Mouse (Mus musculus) brain, embryonic 14.5 days (tissue): ENCODE measurements at regions not wholly inside any gene's neighbourhood (a gene's known extent, or its start where the extent isn't known, plus 50 kb on each side); places are given as distances from the start of the nearest gene placed in this dataset.
A peak's percentile ranks its signal among the peaks of the same experiment; 100 is the strongest.

Source experiments
- DNase-seq: peaks from one replicate; pipeline ENCODE4 v3.0.0-alpha.2; 2011; ENCODE audit warnings: low read depth
- CTCF ChIP-seq: fragments of 200-500 bp; IDR thresholded peaks from 2 replicates; pipeline ENCODE4 v1.5.1; 2012; ENCODE audit warnings: inconsistent platforms, mild to moderate bottlenecking, moderate library complexity, borderline replicate concordance; ENCODE audit not compliant: insufficient read depth, insufficient read length; ENCODE audit errors: extremely low read depth
- POLR2A ChIP-seq: fragments of 200-500 bp; IDR thresholded peaks from 2 replicates; pipeline ENCODE4 v1.6.1; 2012; ENCODE audit warnings: mild to moderate bottlenecking, inconsistent platforms, borderline replicate concordance; ENCODE audit not compliant: poor library complexity, insufficient read depth, insufficient read length, severe bottlenecking; ENCODE audit errors: extremely low read depth

DNA sequence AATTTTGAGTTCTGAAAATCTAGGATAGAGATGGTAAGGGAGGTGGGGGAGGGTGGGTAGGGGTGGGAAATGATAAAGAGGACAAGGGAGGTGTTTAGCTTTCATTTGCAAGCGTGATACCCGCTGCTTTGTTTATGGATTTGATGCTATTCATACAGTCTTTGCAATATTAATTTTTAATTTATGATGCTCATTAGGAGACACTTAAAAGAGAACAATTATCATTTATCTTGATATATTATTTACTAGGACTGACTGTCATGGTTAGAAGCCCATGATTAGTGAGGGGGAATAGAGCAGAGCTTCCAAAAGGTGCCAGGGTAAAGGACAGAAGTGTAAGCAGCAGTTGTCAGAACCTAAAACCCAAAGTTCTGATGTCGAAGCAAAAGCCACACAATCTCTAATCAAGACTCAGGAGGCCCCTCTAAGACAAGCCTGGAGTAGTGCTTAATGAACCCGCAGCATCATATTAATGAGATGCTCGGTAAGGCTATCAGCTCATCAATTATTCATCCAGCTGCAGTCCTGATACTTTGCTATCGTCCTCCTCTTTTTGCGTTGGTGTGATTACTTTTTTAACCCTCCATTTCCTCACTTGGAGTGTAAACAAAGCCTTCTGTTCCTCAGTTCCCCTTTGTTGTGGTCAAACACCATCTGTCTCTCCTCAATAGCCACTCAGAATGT lies 115.8 kb upstream of the Etaa1 start:
- DNase-seq, result peak; percentile 57
- TF ChIP-seq POLR2A, result no peak
- TF ChIP-seq CTCF, result no peak

- no peak for DNase-seq
- TF ChIP-seq POLR2A (no peak), CTCF (no peak)
Observed at GRCm38 (mm10) chr11:18068085-18068484, 114.4 kb upstream of the Etaa1 start.

DNA sequence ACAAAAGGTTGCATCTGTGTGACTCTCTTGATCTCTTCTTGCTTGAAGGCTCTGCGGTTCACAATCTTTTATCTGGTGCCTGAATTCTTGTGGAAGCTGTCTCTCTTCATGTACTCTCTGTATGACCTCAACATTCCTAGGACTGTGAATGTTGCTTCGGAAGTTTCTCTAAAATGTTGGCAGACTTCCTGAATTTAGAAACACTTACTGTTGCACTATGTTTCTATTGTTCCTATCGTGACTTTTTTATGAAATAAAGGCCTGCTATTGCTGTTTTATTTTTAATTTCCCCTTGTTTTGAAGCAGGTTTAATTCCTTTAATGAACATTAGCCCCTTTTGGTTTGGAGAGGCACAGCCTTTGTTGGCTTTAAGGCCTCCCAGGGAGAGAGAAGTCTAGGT lies 114.0 kb upstream of the Etaa1 start:
- DNase-seq, result no peak
- TF ChIP-seq CTCF (no peak), POLR2A (no peak)

GRCm38 (mm10) chr11:18041589-18041988 lies 87.9 kb upstream of the Etaa1 start:
- DNase-seq, result no peak
- TF ChIP-seq POLR2A (no peak), CTCF (no peak)

DNA sequence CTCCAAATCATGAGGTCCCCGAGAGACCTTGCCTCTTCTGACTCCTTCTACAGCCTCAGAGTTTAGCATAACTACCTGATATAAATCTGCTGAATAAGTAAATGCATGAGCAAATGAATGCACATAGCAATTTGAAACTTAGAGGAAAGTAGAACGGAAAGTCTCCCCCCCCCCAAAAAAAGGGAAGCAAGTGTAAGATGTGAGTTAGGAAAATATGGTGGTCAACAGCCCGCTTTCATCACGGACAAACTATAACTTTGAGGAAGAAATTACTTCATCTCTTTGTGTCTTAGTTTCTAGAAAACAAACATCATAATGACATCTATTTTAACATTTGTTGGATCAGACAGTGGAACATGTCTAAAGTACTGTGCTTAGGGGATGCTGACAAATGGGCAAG lies 77.4 kb upstream of the Etaa1 start:
- DNase-seq, result no peak
- TF ChIP-seq POLR2A, result no peak

- TF ChIP-seq POLR2A (no peak), CTCF (no peak)
- DNase-seq, result no peak
Observed at GRCm38 (mm10) chr11:18022065-18022464, 68.4 kb upstream of the Etaa1 start.

GRCm38 (mm10) chr11:18015239-18015638 lies 61.6 kb upstream of the Etaa1 start:
- peak; percentile 53 for DNase-seq
- TF ChIP-seq POLR2A (no peak), CTCF (no peak)

DNA sequence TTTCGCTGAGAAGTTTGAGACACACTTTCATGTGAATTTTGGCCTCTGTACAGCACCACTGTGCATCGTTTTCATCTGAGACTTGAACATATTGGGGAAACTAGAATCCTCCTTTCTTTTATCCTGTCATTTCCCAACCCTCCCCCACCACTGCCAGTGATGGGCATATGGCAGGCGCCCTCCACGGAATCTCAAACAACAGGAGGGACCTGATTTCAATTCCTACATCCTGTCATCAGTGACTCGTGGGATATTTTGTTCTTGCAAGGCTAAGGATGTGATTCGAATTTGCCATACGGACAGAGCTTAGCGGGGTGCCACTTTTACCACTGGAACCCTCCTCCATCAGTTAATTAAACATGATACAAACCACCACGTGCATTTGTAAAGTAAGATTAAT lies 60.9 kb upstream of the Etaa1 start:
- TF ChIP-seq CTCF (no peak), POLR2A (no peak)
- peak; percentile 84 for DNase-seq

- TF ChIP-seq CTCF (no peak), POLR2A (no peak)
- no peak for DNase-seq
Observed at GRCm38 (mm10) chr11:18012085-18012484, 58.4 kb upstream of the Etaa1 start.

DNA sequence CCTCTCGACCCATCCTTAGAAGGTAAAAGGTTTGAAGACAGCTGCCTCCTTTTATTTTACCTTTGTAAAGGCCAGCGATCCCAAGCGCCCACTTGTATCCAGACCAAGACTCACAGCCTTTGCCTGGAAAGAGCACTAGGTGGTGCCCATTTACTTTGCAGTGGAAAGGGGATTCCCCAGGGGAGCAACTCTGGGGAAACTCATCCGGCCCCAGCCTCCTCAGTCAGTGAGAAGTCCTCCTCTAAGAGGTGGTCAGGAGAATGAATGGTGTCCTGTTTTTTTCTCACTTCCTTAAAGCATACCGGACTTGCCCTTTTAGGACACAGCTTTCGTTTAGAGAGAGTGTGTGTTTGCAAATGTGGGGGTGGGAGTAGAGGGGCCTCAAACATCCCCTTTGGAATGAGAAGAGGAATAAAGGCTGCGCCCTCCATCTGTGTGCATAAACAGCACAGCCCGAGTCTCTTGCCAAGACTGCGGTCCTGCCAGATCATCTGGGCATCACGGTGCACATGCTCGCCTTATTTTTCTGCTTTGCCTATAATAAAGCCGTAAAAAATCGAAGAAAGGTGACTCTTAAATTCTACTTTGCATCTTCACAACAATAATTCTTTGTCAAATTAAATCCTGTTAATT lies 57.5 kb upstream of the Etaa1 start:
- peak; percentile 57; the same call in 1 of the 2 replicates for TF ChIP-seq CTCF
- no peak for TF ChIP-seq POLR2A

DNA sequence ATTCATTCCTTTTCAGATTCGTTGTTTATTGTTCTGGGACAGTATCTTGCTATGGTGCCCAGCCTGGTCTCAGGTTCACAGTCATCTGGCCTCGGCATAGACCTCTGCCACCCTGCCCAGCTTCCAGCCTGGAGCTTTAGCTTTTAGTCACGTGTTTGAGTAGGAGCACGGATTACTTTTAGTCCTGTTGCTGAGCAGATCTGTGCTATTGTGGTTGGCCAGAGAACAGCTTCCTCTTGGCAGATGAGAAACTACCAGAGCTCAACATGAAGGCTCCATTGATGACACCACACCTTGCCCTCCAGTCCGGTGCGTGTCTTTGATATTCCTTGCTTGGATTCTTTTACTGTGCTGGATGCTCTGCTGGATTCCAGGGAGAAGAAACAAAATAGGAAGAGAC lies 54.5 kb upstream of the Etaa1 start:
- TF ChIP-seq POLR2A (no peak), CTCF (no peak)
- no peak for DNase-seq

More for the DNA sequence above, 57.5 kb upstream of the Etaa1 start:
- DNase-seq, result peak; percentile 85
